Comparison of ENCODE assay signal across 14 mouse cellular contexts in genomic region chr14:100053456-100053855, GRCm38 (mm10).
DNase-seq lines count a peak whose midpoint lies in the region.
"Had no signal": no experiment of that assay in that cellular context is flagged by ENCODE, and none has a peak within 500 bp of the region (broad histone marks: within the 10 kb centered on the region; RNA-seq: fewer than 3 reads in every experiment).

No protein-coding gene starts in this region.

- DNase-seq in kidney, adult 18-20 months = peak; percentile 5
- DNase-seq in kidney, postnatal 25 days = no peak
- DNase-seq in kidney, adult 8-10 months = peak; percentile 4 to 7
- no peak for DNase-seq in kidney, postnatal 14 days
- DNase-seq: adrenal gland, adult 2 months; adrenal gland, postnatal 10 days; adrenal gland, postnatal 25 days; cerebellum, adult 11 months; cerebellum, adult 18-20 months; cerebellum, adult 8-10 months; cerebellum, adult 9-11 months; cerebellum, postnatal 14 days; cerebellum, postnatal 36 days; embryo, embryonic 11 days had no signal

Comparison
In these comparisons a context has a peak if more than half of its experiments do, and no peak if none do; other contexts are left out.
1. DNase-seq: peak in kidney, adult 18-20 months (single experiment) and kidney, adult 8-10 months (2 of 2); none in kidney, postnatal 25 days (0 of 2) and kidney, postnatal 14 days (single experiment).